Mouse (Mus musculus) ovary, postnatal 36 days (tissue): Measurements from ENCODE around the gene Mfsd4b2.

Experiments
- DNase-seq: peaks from one replicate; pipeline ENCODE4 v3.0.0; 2022; ENCODE audit warnings: low spot score, mixed read lengths

Mfsd4b2 gene

DNA sequence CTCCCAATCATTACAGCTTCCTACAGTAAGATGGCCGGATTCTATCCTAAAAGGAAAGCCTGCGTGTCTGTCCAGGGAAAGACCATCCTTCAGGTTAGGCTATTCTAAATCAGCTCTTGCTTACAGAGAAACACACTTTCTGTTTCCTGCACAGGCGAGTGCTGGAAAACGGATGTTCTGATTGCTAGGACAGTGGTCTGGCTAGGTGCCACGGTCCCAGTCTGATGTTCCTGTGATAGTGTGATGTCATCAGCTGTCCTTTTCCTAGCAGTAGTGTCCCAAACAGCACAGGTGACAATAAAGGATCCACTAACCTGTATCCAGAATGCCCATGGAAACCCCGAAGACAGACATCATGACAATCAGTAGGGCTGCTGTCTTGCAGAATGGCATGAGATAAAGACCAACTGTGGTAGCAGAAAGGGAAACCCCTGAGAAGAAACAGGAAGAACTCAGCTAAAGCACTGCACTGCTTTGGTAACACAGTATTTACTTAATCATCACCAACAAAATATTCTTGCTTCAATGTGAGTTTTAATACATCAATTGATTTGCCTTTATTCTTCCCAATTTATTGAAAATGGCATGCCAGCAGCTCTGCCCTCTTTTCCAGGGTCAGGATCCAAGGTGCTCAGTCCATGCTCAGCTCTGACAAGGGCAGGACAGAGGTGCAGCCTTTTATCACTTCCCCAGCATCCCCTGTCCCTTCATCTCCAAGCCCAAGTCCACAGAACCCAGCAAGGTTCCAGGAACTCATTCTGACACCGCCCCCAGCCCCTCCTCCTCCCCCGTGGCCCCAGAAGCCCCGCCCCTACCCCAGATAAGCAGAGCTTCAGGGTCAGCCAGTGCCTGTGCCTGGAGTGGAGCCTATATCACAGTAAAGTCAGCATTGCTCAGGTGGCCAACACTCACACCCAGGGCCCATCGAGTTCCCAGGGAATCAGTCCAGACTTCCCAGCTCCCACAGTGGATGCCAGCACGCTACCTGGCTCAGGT lies 32.7 kb downstream of the Mfsd4b2 start:
- DNase-seq: no peak

DNA sequence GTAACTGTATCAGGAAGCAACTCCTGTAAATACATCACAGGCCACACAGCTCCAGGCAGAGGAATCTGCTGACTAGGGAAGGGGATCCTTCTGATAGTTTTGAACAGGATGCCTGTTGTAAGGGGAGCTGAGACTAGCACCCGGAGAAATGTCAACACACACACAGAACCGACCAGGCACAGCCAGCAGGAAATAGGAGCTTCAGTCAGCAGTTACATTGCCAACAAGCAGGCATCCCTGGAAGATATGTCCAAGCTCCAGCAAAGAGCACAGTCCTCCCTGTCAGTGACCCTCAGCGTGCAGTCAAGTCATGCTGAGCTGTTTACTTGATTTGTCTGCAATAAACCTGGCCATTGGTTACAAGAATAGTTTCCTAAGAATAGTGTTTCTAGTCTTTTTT lies 38.1 kb downstream of the Mfsd4b2 start:
- no peak for DNase-seq
